Mouse (Mus musculus): ENCODE measurements at regions not wholly inside any gene's neighbourhood (a gene's known extent, or its start where the extent isn't known, plus 50 kb on each side); places are given as distances from the start of the nearest gene placed in this dataset.

GRCm38 (mm10) chr1:137378072-137378985, 418.1 kb upstream of the Nr5a2 start:
- Histone ChIP-seq H3K4me3 (ENCODE audit: control insufficient read depth, insufficient read depth, low read length) (no peak overlapping the region), H3K27ac (ENCODE audit: control insufficient read depth, insufficient read depth, low read length) (no peak overlapping the region), H3K36me3 (ENCODE audit: control insufficient read depth, insufficient read depth, low read length) (no peaks in the 10 kb centered on the region), H3K4me1 (replicated peaks; ENCODE audit: control insufficient read depth, insufficient read depth, low read length) (no peaks in the 10 kb centered on the region), H3K27me3 (ENCODE audit: control insufficient read depth, insufficient read depth, low read length) (no peaks in the 10 kb centered on the region)
- TF ChIP-seq CTCF (IDR thresholded peaks at IDR 0.05; ENCODE audit: borderline replicate concordance, control insufficient read depth, extremely low read depth, insufficient read depth, low read length, poor library complexity) (no peak), POLR2A (IDR thresholded peaks at IDR 0.05; ENCODE audit: control insufficient read depth, extremely low read depth, insufficient read depth, low read length, poor library complexity) (no peak)
- WGBS, result 78% methylated on average over 6 of the region's 6 CpGs
- no peak for DNase-seq

GRCm38 (mm10) chr1:137376685-137377084, 416.4 kb upstream of the Nr5a2 start:
- no peak for DNase-seq
- 93% methylated on average over 10 of the region's 10 CpGs for WGBS
- Histone ChIP-seq H3K36me3 (ENCODE audit: control insufficient read depth, insufficient read depth, low read length) (no peaks in the 10 kb centered on the region), H3K4me3 (ENCODE audit: control insufficient read depth, insufficient read depth, low read length) (no peak overlapping the region), H3K27me3 (ENCODE audit: control insufficient read depth, insufficient read depth, low read length) (no peaks in the 10 kb centered on the region), H3K4me1 (replicated peaks; ENCODE audit: control insufficient read depth, insufficient read depth, low read length) (no peaks in the 10 kb centered on the region), H3K27ac (ENCODE audit: control insufficient read depth, insufficient read depth, low read length) (no peak overlapping the region)
- TF ChIP-seq CTCF (IDR thresholded peaks at IDR 0.05; ENCODE audit: borderline replicate concordance, control insufficient read depth, extremely low read depth, insufficient read depth, low read length, poor library complexity) (no peak), POLR2A (IDR thresholded peaks at IDR 0.05; ENCODE audit: control insufficient read depth, extremely low read depth, insufficient read depth, low read length, poor library complexity) (no peak)

- Histone ChIP-seq H3K4me3 (ENCODE audit: control insufficient read depth, insufficient read depth, low read length) (no peak overlapping the region), H3K27me3 (ENCODE audit: control insufficient read depth, insufficient read depth, low read length) (no peaks in the 10 kb centered on the region), H3K4me1 (replicated peaks; ENCODE audit: control insufficient read depth, insufficient read depth, low read length) (no peaks in the 10 kb centered on the region), H3K36me3 (ENCODE audit: control insufficient read depth, insufficient read depth, low read length) (no peaks in the 10 kb centered on the region), H3K27ac (ENCODE audit: control insufficient read depth, insufficient read depth, low read length) (no peak overlapping the region)
- no peak for TF ChIP-seq CTCF (IDR thresholded peaks at IDR 0.05; ENCODE audit: borderline replicate concordance, control insufficient read depth, extremely low read depth, insufficient read depth, low read length, poor library complexity)
- no peak for TF ChIP-seq POLR2A (IDR thresholded peaks at IDR 0.05; ENCODE audit: control insufficient read depth, extremely low read depth, insufficient read depth, low read length, poor library complexity)
- DNase-seq, result no peak
- WGBS, result 98% methylated on average over 4 of the region's 4 CpGs
Observed at GRCm38 (mm10) chr1:137374641-137375040, 414.4 kb upstream of the Nr5a2 start.

- DNase-seq, result no peak
- no peak overlapping the region for H3K4me3 ChIP-seq (ENCODE audit: control insufficient read depth, insufficient read depth, low read length)
- H3K36me3 ChIP-seq (ENCODE audit: control insufficient read depth, insufficient read depth, low read length), result no peaks in the 10 kb centered on the region
- TF ChIP-seq POLR2A (IDR thresholded peaks at IDR 0.05; ENCODE audit: control insufficient read depth, extremely low read depth, insufficient read depth, low read length, poor library complexity) (no peak), CTCF (IDR thresholded peaks at IDR 0.05; ENCODE audit: borderline replicate concordance, control insufficient read depth, extremely low read depth, insufficient read depth, low read length, poor library complexity) (no peak)
- no peak overlapping the region for H3K27ac ChIP-seq (ENCODE audit: control insufficient read depth, insufficient read depth, low read length)
- H3K4me1 ChIP-seq (replicated peaks; ENCODE audit: control insufficient read depth, insufficient read depth, low read length), result no peaks in the 10 kb centered on the region
- 94% methylated on average over 15 of the region's 15 CpGs for whole genome bisulfite sequencing
- H3K27me3 ChIP-seq (ENCODE audit: control insufficient read depth, insufficient read depth, low read length), result no peaks in the 10 kb centered on the region
Observed at GRCm38 (mm10) chr1:137373509-137374420, 413.5 kb upstream of the Nr5a2 start.

GRCm38 (mm10) chr1:137372236-137372635, 412.0 kb upstream of the Nr5a2 start:
- Histone ChIP-seq H3K4me3 (ENCODE audit: control insufficient read depth, insufficient read depth, low read length) (no peak overlapping the region), H3K27ac (ENCODE audit: control insufficient read depth, insufficient read depth, low read length) (no peak overlapping the region), H3K27me3 (ENCODE audit: control insufficient read depth, insufficient read depth, low read length) (no peaks in the 10 kb centered on the region), H3K4me1 (replicated peaks; ENCODE audit: control insufficient read depth, insufficient read depth, low read length) (no peaks in the 10 kb centered on the region), H3K36me3 (ENCODE audit: control insufficient read depth, insufficient read depth, low read length) (no peaks in the 10 kb centered on the region)
- no peak for DNase-seq
- WGBS, result 100% methylated on average over 3 of the region's 3 CpGs
- TF ChIP-seq POLR2A (IDR thresholded peaks at IDR 0.05; ENCODE audit: control insufficient read depth, extremely low read depth, insufficient read depth, low read length, poor library complexity) (no peak), CTCF (IDR thresholded peaks at IDR 0.05; ENCODE audit: borderline replicate concordance, control insufficient read depth, extremely low read depth, insufficient read depth, low read length, poor library complexity) (no peak)

GRCm38 (mm10) chr1:137364396-137364795, 404.1 kb upstream of the Nr5a2 start:
- DNase-seq, result no peak
- no peak overlapping the region for H3K27ac ChIP-seq (ENCODE audit: control insufficient read depth, insufficient read depth, low read length)
- H3K36me3 ChIP-seq (ENCODE audit: control insufficient read depth, insufficient read depth, low read length), result no peaks in the 10 kb centered on the region
- no peaks in the 10 kb centered on the region for H3K4me1 ChIP-seq (replicated peaks; ENCODE audit: control insufficient read depth, insufficient read depth, low read length)
- no peak for TF ChIP-seq CTCF (IDR thresholded peaks at IDR 0.05; ENCODE audit: borderline replicate concordance, control insufficient read depth, extremely low read depth, insufficient read depth, low read length, poor library complexity)
- no peak for TF ChIP-seq POLR2A (IDR thresholded peaks at IDR 0.05; ENCODE audit: control insufficient read depth, extremely low read depth, insufficient read depth, low read length, poor library complexity)
- H3K4me3 ChIP-seq (ENCODE audit: control insufficient read depth, insufficient read depth, low read length), result no peak overlapping the region
- no peaks in the 10 kb centered on the region for H3K27me3 ChIP-seq (ENCODE audit: control insufficient read depth, insufficient read depth, low read length)

Data from thymus, adult 2 months (tissue).